Mouse (Mus musculus): ENCODE measurements at regions not wholly inside any gene's neighbourhood (a gene's known extent, or its start where the extent isn't known, plus 50 kb on each side); places are given as distances from the start of the nearest gene placed in this dataset.

DNA sequence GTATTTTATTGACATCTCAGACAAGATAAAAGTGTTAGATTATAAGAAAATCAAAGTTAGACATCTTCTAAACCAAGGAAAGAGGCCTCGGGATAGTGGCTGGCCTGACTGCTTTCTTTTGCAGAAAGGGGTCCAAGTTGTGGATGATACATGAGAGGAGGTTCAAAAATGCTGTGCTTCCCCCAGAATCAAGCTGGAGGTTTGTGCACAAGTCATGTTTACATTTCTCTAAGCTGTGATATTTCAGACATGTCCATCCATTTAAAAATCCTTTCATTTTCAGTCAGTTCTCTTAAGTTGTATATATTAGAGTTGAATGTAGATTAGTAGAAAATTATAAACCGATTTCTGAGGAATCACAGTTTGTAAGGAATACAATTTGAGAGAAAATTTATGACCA is 463.7 kb upstream of the Fbxo33 start:
- TF ChIP-seq MAX (IDR thresholded peaks at IDR 0.05; ENCODE audit: low read depth), result no peak
- no peak for TF ChIP-seq POLR2A (IDR thresholded peaks at IDR 0.05; ENCODE audit: insufficient read length, low read depth)
- TF ChIP-seq MYOG (IDR thresholded peaks at IDR 0.05; ENCODE audit: control insufficient read depth in 1 of 3, insufficient read depth in 1 of 3, insufficient read length in 2 of 3, low read depth in 2 of 3), result no peak
- no peak for TF ChIP-seq MYOD1 (IDR thresholded peaks at IDR 0.05; ENCODE audit: control insufficient read depth in 1 of 3, insufficient read length in 2 of 3, low read depth in 2 of 3)
- no peak for TF ChIP-seq USF1 (IDR thresholded peaks at IDR 0.05; ENCODE audit: low read depth)
- no peak for TF ChIP-seq CEBPB (IDR thresholded peaks at IDR 0.05; ENCODE audit: insufficient read depth, poor library complexity, severe bottlenecking)

Measured in myocyte (in vitro differentiated cells).